Mouse (Mus musculus) gastrocnemius, postnatal 25 days (tissue): Measurements from ENCODE around the gene Mus81. TPM values are rescaled to one million over a fixed set of nuclear protein-coding genes. Genes with fewer than 3 reads are reported as not detected.
"Not testable (repeated sequence)": the region's sequence is repeated elsewhere in the genome, so short reads cannot be mapped to it uniquely, and the experiment has no call there.

ENCODE experiments used
- DNase-seq: peaks from one replicate; pipeline ENCODE4 v3.0.0; 2022
- long read RNA-seq, 2 experiments: library from polyadenylated mRNA; stranded (forward); transcript quantifications; one replicate each; pipeline ENCODE4 v2.0.0; 2021
- total RNA-seq, 2 experiments: library from RNA; stranded (reverse); gene quantifications; 1 replicate in 1 of 2; 2 replicates in 1 of 2; pipeline ENCODE4 v1.2.3; 2021

Gene Mus81
- total RNA-seq, result 10 to 100 TPM; 20.3 to 21.6 TPM
- long read RNA-seq, experiment 1, transcript Mus81-202 (16 exons, 2,067 nt), result major isoform, 6 of 12 reads
- long read RNA-seq, experiment 1, partial matches to known transcripts, result 3 of 12 reads
- long read RNA-seq, experiment 1, other reads (novel, unspliced or antisense), result 2 of 12 reads
- long read RNA-seq, experiment 2, transcript Mus81-202 (16 exons, 2,067 nt), result major isoform, 25 of 32 reads
- long read RNA-seq, experiment 2, partial matches to known transcripts, result 1 of 32 reads
- long read RNA-seq, experiment 2, other reads (novel, unspliced or antisense), result 1 of 32 reads

DNA sequence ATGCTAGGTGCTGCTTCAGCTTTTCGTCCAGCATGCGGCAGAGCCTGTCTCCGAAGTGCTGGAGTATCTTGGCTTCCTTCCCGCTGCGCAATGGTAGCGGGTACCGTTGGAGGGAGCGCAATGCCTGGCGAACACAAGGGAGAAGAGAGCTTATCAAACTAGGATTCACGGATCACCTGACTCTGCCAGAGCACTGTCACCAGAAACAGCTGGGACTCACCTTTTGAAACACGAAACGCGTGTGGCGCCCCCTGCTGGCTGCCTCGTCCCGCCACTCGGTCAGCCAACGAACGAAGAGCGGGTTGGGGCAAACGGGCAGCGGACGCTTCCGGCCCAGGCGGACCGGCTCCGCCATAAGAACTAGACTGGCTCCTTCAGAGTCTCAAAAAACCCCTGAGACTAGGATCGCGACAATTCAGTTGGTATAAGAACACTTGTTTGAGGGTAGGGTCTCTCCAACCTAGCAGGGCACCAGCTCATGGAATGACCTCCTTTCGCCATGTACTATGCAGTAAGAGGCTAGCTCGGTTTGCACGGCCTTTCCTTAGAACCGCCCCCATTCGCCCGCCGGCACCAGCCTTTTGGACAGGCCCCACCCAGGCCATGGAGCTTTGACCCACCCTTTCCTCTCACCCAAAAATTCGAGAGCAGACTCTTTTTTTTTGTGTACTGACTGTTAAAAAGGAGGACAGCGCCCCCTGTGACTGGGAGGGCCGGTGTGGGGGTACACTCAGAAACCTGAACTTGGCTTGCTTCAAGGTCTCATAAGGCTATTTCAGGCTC, at the start of gene Mus81:
Gene Mus81 (minus strand): TSS at position 635 of the 783 bp plus-strand sequence.
- DNase-seq, result peak; percentile 97

DNA sequence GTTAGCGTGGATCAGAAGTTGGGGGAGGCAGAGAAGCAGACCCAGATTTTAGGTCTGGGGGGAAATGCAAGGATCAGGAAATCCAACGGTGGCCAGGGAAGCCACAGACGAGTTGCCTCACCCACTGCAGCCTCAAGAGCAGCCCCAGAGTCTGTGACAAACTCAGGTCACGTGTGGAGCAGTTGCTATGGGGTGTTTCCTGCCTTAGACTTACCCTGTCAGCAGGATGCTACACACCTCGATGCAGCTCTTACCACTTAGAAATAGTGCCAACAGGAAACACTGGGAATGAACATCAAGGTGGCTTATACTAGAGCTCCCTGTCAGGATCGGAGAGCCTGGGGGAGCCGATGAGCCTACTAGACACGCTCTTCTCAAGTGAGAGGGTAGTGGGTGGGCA, 44.3 kb upstream of the Mus81 start:
- no peak for DNase-seq

DNA sequence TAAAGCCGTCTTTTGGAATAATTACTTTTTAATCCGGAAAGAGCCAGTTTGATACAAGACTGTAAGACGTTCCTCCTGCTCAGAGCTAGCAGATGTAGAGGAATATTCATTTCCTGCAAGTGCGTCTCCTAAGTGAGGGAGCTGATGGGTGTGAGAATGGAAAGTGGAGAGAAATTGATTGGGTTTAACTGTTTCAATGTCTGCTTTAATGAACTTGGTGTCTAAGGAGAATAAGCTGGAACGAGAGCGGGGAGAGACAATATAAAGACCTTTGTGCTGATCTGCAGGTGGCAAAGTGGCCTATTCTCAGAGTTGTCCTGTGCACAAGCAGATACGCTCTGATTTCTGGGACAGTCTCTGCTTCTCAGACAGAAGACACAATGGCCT, 41.9 kb upstream of the Mus81 start:
- DNase-seq, result no peak

DNA sequence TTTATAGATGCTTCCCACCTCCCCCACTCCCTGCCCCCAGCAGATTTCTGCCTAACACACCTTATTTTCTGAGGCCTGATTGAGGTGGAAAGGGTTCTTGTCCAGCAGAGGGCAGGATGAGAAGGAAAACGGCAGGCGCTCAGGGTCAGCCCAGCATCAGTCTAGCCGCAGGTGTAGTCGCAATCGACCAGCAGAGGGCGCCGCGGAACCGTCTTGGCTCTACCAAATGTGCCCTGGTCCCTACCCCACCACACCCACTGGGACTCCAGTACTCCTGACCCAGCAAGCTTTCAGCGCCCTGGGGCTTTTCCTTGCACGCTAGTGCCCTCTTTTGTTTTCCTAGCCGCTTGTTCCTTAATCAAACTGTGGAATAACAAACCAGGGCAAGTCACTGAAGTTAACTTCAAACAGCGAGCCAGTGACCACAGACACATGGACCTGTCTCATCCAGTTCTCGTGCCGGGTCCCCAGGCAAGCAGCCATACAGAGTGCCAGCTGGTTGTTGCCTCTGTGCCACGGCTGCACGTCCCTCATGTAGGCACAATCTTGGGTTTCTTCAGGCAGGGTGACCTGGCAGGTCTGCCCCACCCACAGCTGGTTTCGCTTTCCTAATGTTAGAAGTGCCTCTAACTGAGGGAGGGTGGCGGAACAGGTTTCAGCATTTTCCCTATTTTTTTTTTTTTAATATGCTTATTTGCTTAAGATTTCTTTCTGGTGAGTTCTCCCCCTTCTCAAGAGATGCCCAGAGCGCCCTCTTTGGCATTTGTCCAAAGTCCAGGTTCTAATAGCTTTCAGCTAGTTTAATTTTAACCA, 41.3 kb upstream of the Mus81 start:
- DNase-seq, result peak; percentile 92

DNA sequence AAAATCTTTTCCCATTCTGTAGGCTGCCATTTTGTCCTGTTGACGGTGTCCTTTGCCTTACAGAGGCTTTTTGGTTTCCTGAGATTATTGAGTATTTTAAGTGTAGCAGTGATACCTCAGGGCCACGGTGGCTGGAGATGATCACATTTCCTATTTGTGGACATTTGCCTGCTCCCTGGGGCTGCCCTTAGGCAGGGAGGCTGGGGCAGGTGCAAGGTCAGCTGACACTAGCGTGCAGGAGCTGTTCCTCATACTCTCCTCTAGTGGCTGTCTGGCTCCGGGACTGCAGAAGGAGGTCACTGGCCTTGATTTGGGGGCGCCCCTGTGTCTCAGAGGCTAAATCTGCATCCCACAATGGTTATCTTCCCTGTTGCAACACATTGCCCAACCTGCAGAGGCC, 37.0 kb upstream of the Mus81 start:
- DNase-seq, result no peak

DNA sequence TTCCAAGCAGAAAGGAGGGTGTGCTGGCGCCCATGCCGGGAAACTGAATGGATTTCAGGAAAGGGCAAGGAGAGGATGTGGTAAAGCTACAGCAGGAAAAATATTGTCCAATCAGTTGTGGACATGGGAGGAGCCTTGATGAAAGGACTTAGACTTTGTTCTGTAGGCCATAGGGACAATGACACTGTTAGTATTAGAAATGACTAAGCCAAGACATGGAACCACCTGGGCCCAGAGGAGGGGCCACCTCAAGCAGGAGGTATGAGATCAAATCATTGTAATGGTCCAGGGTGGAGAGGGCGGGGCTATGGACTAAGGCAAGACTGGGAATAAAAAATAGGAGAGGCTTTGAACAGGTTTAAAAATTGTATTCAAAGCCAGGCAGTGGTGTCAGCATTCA, 30.5 kb upstream of the Mus81 start:
- no peak for DNase-seq

DNA sequence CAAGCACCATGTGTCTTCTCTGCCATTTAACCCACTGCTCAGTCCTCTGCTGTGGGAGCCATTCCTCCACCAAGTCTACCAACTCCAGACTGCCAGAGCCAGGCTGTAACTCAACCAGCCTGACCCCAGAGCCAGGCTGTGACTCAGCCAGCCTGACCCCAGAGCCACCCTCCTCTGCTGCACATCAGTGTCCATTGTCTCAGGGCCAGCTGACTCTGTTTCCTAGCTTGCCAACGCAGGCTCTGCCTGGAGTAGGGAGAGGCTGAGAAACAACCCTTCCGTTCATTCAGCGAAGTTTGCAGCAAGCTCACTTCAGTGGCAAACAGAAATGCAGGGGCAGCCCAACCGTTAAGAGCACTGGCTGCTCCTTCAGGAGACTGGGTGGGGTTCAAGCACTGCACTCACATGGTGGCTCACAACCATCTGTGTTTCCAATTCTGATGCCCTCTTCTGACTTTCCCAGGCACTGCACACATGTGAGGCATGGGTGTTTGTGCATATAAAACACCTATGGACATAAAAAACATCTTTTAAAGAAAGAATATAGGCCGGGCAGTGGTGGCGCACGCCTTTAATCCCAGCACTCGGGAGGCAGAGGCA, 28.8 kb upstream of the Mus81 start:
- no peak for DNase-seq

DNA sequence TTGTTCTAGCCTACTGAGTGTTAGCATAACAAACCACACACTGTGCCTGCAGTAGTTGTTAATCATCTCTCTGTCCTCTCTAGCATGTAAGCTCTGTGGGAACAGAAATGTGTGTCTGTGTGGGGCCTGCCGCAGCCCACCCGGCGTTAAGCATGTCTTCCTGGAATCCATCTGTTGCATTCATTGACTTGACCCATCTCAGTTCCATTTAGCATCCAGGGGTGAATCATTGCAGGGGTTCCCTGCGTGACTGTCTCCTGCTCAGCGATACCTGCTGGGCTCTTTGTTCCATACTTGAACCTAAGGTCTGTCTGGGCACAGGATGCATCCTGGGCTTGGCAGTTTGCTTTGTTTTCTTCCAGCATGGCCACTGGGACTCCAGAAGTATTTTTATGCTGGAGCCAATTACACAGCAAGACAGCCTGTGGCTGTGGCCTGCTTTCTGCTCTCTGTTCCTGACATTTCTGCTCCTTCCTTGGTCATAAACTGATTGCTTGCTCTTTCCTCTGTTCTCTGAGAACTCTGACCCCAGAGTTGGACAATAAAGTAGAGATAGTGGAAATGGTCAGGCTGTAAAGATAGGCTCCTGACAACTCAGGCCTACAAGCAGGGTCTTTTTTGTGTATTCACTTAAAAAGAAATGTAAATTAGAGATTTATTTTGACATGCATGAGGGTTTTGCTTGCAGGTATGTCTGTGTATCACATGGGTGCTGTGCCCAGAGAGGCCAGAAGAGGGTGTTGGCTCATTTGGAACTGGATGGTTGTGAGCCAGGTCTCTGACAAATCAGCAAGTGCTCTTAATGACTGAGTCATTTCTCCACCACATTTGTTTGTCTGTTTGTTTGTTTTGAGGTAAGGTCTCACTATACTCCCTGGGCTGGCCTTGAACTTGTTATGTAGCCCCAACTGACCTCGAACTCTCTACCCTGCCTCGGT, 27.9 kb upstream of the Mus81 start:
- DNase-seq, result no peak

DNA sequence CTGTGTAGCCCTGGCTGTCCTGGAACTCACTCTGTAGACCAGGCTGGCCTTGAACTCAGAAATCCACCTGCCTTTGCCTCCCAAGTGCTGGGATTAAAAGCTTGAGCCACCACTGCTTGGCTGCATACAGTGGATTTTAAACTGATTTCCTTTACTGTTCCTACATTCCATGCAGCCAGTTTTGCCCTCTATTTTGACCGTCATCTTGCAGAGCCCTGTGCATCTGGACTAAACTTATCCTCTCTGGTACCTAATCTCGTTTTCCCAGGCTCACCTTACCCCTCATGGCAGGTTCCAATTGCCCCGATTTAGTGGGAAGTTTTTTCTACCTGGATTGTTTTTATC, 24.8 kb upstream of the Mus81 start:
- no peak for DNase-seq

DNA sequence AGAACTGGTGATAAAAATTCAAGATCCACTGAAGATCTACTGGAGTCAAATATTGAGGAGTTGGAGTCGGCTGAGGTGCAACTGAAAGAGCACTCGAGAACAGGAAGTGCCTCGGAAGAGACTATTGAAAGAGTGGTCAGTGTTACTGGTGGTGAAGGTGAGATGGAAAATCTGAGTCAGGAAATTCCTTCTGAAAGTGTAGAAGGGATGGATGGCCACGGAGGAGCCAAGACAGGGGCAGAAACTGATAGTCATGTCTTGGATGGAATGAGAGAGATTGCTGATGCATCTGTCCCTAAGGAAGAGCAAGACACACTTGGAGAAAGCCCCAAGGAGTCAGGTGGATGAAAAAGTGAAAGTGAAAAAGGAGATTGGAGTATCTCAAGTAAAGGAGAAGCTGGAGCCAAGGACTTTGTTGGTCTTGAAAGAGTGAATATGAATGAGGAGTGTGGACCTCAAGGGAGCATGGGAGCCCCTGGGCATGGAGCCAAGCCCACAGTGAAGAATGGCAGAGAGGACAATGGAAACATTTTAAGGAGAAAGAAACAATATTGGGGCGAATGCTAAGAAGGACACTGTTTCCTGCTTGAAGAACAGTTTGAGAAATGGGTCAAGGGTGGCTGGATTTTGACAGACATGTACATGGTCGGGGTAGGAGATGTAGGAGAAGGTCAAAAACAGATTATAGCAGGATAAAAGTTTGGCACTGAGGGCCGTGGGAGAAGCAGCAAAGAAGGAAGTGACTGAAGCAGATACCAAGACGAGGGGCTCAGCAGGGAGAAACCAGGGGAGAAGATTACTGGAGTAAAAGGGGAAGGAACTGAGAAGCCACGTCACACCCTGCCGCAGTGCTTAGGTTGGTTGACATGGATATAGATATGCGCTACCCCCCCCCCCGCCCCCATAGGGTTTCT, 24.1 kb upstream of the Mus81 start:
- DNase-seq, result no peak

DNA sequence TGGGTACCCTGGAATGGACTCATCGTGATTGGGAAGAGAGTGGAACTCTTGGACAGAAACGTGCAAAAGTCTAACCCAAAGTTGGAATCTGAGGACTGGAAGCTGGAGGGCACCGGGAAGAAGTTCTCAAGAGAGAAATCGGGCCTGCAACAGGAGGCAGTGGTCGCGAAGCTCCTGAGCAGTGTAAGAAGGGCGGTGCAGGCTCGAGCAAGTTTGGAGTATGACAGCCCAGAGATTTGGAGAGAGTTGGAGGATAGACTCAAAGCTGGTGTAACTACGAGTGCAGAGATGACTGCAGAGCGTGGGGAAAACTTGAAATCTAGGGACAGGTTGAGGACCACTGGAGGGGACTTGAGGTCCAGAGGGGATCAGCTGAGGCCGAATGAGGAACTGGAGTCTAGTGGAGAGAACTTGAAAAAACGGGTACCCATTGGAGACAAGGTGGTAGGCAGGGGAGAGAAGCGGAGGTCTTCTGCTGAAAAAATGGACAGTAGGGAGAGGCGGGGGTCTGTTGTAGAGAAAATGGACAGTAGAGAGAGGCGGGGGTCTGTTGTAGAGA, 23.0 kb upstream of the Mus81 start:
- DNase-seq, result no peak

DNA sequence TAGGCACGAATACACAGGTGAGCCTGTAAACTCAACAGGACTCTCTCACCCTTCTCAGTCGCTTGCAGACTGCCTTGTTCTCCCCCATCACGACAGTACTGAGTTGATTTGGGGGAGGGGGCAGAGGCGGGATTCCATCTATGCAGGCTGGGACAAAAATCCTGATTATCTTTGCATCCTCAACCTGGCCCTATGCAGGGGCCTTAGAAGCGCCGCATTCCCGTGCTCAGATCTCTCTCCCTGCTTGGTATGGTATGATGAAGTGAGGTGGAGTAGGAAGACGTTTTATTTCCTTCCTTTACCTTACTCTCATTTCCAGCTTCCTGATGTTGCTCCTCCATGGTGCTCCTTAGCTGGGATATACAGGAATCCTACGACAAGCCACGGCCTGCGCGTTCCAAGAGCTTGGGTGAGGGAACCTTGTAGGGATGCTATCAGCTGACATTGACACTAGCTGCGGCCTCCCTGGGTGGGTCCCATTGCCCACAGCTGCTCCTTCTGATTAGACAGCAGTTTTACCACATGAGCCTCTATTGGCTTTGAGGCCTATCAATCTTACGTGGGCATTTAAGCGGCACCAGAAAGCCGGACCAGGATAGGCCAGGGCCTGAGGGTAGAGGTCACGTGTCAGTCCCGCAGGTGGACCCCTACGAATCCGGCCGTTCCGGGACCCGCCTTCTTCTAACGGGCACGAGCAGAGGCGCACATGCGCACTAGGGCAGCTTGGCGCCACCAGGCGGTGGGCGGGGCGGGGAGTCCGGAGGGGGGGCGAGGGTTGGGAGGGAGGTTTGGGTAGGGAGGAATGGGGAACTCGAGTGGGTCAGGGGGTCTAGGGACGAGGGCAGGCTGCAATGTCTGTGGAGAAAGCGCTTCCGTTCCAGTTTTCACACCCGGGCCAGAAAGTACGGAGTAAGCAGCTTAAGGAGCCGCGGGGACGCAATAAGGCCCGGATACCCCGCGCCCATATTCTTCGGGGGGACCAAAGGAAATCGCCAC, 22.1 kb upstream of the Mus81 start, which contains the start of gene Snx32:
Gene Snx32 (minus strand): TSS at position 508 of the 996 bp plus-strand sequence.
- peak; percentile 98 for DNase-seq

DNA sequence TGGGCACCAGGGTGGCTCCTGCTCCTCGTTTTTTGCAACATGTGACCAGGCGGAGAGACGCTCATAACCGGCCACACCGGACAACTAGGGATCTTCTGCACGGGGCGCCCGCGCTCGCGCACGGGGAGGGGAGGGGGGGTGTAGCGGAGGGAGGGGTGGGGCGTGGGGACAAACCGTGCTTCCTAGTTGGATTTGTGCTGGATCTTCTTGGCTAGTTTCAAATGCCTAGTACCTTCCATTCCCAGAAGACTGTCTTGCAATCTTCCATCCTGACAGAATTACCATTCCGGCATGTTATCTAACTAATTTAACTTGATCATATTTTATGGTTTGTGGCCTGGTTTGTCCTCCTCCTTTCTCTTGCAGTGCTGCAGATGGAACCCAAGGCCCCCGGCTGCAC, 15.5 kb upstream of the Mus81 start, which contains the start of gene 1700020D05Rik:
Gene 1700020D05Rik (minus strand): TSS at position 101 of the 400 bp plus-strand sequence.
- DNase-seq, result no peak

DNA sequence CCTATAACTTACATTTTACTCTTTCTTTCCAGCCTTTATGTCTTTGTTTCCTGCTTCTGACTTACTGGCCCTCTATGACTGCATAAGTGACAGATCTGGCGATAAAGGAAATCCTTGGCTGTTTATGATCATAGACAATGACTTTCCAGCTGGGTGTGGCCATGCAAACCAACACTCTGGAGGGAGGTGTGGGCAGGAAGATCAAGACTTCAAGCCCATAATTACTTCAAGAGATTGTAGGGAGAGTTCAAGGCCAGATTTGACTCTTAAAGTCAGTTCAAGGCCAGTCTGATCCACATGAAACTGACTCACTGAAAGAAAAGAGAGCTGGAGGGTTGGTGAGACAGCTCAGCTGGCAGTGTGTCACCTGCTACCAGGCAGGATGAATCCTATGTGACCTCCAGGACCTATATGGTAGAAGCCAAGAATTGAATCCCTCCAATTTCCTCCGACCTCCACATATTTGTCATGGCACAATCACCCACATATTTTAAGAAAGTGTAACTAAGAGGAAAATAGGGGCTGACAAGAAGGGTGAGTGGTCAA, 12.2 kb upstream of the Mus81 start:
- DNase-seq, result no peak

DNA sequence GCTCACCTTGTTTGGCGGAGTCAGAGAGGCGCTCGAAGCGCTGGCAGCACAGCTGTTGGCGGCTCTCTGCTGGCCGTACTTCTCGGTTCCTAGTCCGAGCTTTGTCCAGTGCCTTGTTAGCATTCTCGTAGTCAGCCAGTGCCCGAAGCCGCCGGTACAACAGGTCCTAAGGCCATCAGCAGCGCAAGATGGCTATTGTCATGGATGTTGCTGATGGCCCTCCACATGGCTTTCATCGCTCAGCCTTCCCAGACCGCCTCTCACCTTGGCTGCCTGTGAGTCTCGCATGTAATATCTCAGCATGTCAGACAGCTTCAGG, 7.8 kb upstream of the Mus81 start:
- no peak for DNase-seq

DNA sequence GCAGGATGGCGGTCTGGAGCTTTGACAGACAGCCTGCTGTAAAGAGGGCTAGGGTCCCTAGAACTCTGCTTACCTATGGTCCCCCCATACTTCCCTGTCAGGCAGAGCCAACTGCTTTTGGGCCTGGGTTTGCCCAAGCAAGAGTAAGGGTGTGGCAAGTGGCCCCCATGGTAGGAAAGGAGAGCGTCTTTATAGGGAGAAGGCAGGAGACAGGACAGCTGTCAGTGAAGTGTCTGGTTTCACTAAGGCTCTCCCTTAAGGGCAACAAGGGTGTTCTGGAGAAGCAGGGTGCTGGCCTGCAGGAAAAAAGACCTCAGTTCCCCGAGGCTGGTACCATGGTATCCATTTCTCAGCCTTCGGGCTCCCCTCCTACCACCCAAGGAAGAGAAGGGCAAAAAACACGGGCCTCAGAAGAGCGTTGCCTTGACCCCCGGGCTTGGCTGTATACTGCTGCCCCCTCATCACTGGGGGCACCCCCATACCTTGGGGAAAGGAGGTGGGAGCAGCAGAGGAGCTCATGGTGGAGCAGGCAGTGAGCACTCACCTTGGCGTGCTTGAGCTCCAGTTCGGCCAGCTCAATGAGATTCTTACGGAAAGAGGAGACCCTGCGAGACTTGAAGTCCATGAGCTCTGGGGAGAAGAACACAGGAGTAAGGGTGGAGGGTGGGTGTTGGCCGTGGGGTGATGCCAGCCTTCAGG, 7.3 kb upstream of the Mus81 start:
- no peak for DNase-seq

DNA sequence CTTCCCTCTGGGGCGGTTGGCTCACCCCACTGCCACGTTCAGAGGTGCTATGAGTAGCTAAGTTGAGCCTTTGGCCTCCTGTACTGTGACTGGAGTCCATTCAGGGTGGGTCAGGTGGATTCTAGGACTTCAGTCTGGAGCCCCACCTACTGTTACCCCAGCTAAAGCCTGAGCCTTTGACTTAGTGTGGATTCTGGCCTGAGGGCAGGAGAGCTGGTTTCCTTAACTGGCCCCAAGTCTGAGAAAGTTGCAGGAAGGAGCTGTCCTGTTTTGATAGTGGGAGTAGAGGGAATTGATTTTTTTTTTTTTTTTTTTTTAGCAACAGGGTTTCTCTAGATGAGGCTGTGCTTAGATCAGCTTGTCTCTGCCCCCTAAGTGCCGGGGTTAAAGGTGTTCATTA, 6.1 kb upstream of the Mus81 start:
- no peak for DNase-seq

DNA sequence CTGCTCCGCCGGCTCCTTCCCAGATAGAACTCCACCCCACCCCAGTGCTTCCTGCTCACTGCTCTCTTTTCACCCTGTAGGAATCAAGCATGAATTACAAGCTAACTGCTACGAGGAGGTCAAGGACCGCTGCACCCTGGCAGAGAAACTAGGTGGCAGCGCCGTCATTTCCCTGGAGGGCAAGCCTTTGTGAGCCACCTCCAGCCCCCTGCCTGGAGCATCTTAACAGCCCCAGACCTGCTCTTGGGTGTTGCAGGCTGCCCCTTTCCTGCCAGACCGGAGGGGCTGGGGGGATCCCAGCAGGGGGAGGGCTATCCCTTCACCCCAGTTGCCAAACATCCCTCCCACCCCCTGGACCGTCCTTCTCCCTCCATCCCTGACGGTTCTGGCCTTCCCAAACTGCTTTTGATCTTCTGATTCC, 5.1 kb upstream of the Mus81 start:
- DNase-seq, result not testable (repeated sequence)
